Mouse (Mus musculus): ENCODE measurements around the gene Adcy2.

Adcy2 gene

GRCm38 (mm10) chr13:68820858-68821579 lies 178.3 kb downstream of the Adcy2 start:
- DNase-seq: no peak

GRCm38 (mm10) chr13:68815704-68816477 lies 183.4 kb downstream of the Adcy2 start:
- no peak for DNase-seq

- no peak for DNase-seq
Measured at GRCm38 (mm10) chr13:68811185-68811584, 188.2 kb downstream of the Adcy2 start.

- DNase-seq: peak; percentile 3 to 27
Measured at GRCm38 (mm10) chr13:68799777-68800176, 199.6 kb downstream of the Adcy2 start.

- no peak for DNase-seq
Measured at GRCm38 (mm10) chr13:68793286-68793685, 206.1 kb downstream of the Adcy2 start.

- DNase-seq: no peak
Measured at GRCm38 (mm10) chr13:68787286-68788061, 211.9 kb downstream of the Adcy2 start.

- no peak for DNase-seq
Measured at GRCm38 (mm10) chr13:68783096-68783495, 216.2 kb downstream of the Adcy2 start.

GRCm38 (mm10) chr13:68778011-68778672 lies 221.2 kb downstream of the Adcy2 start:
- DNase-seq: no peak

GRCm38 (mm10) chr13:68773599-68774211 lies 225.6 kb downstream of the Adcy2 start:
- DNase-seq: peak; percentile 20 to 39

GRCm38 (mm10) chr13:68768588-68768987 lies 230.8 kb downstream of the Adcy2 start:
- DNase-seq: no peak

- no peak for DNase-seq
Measured at GRCm38 (mm10) chr13:68765896-68766578, 233.3 kb downstream of the Adcy2 start.

- DNase-seq: no peak
Measured at GRCm38 (mm10) chr13:68764614-68765013, 234.7 kb downstream of the Adcy2 start.

GRCm38 (mm10) chr13:68749801-68750200 lies 249.5 kb downstream of the Adcy2 start:
- peak in 1 of 2 experiments; percentile 3 for DNase-seq

- no peak for DNase-seq
Measured at GRCm38 (mm10) chr13:68749370-68749769, 250.0 kb downstream of the Adcy2 start.

GRCm38 (mm10) chr13:68745426-68745825 lies 253.9 kb downstream of the Adcy2 start:
- DNase-seq: no peak

- DNase-seq: no peak
Measured at GRCm38 (mm10) chr13:68712661-68713060, 286.7 kb downstream of the Adcy2 start.

- peak; percentile 81 to 85 for DNase-seq
Measured at GRCm38 (mm10) chr13:68707296-68707747, 292.0 kb downstream of the Adcy2 start.

GRCm38 (mm10) chr13:68684919-68685318 lies 314.4 kb downstream of the Adcy2 start:
- no peak for DNase-seq

- no peak for DNase-seq
Measured at GRCm38 (mm10) chr13:68680429-68680828, 318.9 kb downstream of the Adcy2 start.

GRCm38 (mm10) chr13:68642786-68643185 lies 356.6 kb downstream of the Adcy2 start:
- DNase-seq: no peak

- DNase-seq: no peak
Measured at GRCm38 (mm10) chr13:68627041-68627440, 372.3 kb downstream of the Adcy2 start.

GRCm38 (mm10) chr13:68622792-68623191 lies 376.5 kb downstream of the Adcy2 start:
- DNase-seq: peak; percentile 19 to 27
